Mouse (Mus musculus) megakaryocyte, embryonic 14.5 days (primary cell): ENCODE results near the gene Snx14. TPM values are rescaled to one million over a fixed set of nuclear protein-coding genes. Genes with fewer than 3 reads are reported as not detected.

Source experiments
- H3K27me3 ChIP-seq: replicated peaks from 2 replicates; pipeline ENCODE3; 2012; ENCODE audit warnings: inconsistent platforms
- H3K36me3 ChIP-seq: replicated peaks from 2 replicates; pipeline ENCODE3; 2012; ENCODE audit warnings: low read length, inconsistent platforms, mixed read lengths
- H3K4me1 ChIP-seq: 2 replicates; pipeline ENCODE4 v1.6.1; 2012; ENCODE audit warnings: inconsistent platforms
- H3K4me3 ChIP-seq: replicated peaks from 2 replicates; pipeline ENCODE3; 2012; ENCODE audit warnings: moderate library complexity, mild to moderate bottlenecking, inconsistent platforms
- H3K9me3 ChIP-seq: 2 replicates; pipeline ENCODE4 v1.6.1; 2012; ENCODE audit warnings: inconsistent platforms
- FLI1 ChIP-seq: IDR thresholded peaks from 2 replicates; pipeline ENCODE4 v1.6.1; 2012; ENCODE audit warnings: low read length, inconsistent platforms, mixed read lengths
- GATA1 ChIP-seq: IDR thresholded peaks from 3 replicates; pipeline ENCODE4 v1.6.1; 2012; ENCODE audit warnings: mixed read lengths, low read length, inconsistent platforms, borderline replicate concordance
- polyA plus RNA-seq: library from polyadenylated mRNA; stranded (reverse); fragments of >175 nt; gene quantifications from 2 replicates; pipeline ENCODE4 v1.2.3, GENCODE M21; 2012; ENCODE audit warnings: low replicate concordance; ENCODE audit not compliant: insufficient read depth

Snx14 gene
- polyA plus RNA-seq, 1 experiment: 2.3 TPM

- H3K4me3 ChIP-seq: peak overlapping the region; percentile 97
- no peaks in the 10 kb centered on the region for H3K27me3 ChIP-seq
- no peaks in the 10 kb centered on the region for H3K9me3 ChIP-seq
- peaks cover 45% of the 10 kb centered on the region for H3K36me3 ChIP-seq
- H3K4me1 ChIP-seq: peaks cover 81% of the 10 kb centered on the region
- no peak for TF ChIP-seq GATA1
- no peak for TF ChIP-seq FLI1
Measured at GRCm38 (mm10) chr9:88329166-88329748, 109.5 kb downstream of the Snx14 start.

DNA sequence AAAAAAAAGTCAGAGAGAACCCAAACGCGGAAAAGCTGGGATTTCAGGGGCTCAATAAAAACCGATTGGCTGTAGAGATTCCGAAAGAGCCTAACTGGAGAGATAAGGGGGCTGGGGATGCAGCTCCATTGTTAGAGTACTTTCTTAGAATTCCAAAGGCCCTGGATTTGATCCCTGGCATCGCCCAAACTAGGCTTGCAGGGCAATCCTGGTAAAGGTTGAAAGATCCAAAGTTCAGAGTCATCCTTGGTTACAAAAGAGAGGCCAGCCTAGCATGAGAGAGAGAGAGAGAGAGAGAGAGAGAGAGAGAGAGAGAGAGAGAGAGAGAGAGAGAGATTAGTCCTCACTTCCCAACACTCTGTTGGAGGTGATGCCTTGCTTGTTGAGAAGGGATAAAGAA, 110.1 kb downstream of the Snx14 start:
- peaks cover 39% of the 10 kb centered on the region for H3K36me3 ChIP-seq
- H3K4me1 ChIP-seq: peaks cover 81% of the 10 kb centered on the region
- peak overlapping the region; percentile 97 for H3K4me3 ChIP-seq
- H3K9me3 ChIP-seq: no peaks in the 10 kb centered on the region
- TF ChIP-seq FLI1: no peak
- TF ChIP-seq GATA1: no peak
- H3K27me3 ChIP-seq: no peaks in the 10 kb centered on the region

GRCm38 (mm10) chr9:88326930-88327901, 111.5 kb downstream of the Snx14 start, which contains the start of gene Nt5e:
TSS of gene Nt5e (plus strand) at chr9:88327197.
- peaks cover 27% of the 10 kb centered on the region for H3K36me3 ChIP-seq
- H3K27me3 ChIP-seq: no peaks in the 10 kb centered on the region
- peaks cover 68% of the 10 kb centered on the region for H3K4me1 ChIP-seq
- TF ChIP-seq GATA1 (no peak), FLI1 (no peak)
- H3K4me3 ChIP-seq: peak within 1 kb of the TSS; percentile 97
- no peaks in the 10 kb centered on the region for H3K9me3 ChIP-seq

Other genes with a start within 250 kb of the Snx14 start
- gene Nt5e, start 111.8 kb downstream of the Snx14 start, polyA plus RNA-seq: 11.9 and 45.6 TPM in 2 replicates
- gene Gm20537, start 17.7 kb upstream of the Snx14 start, polyA plus RNA-seq: 17.0 TPM in 1 of 2 replicates, not detected in the other
- gene Syncrip, start 43.6 kb upstream of the Snx14 start, polyA plus RNA-seq: 15.1 and 44.2 TPM in 2 replicates
- 0.78 TPM in 1 of 2 replicates, not detected in the other for gene Zfp949, start 109.1 kb upstream of the Snx14 start, polyA plus RNA-seq
- not detected in 2 replicates for gene Trim43a, start 141.9 kb upstream of the Snx14 start, polyA plus RNA-seq